In the genomic region with DNA sequence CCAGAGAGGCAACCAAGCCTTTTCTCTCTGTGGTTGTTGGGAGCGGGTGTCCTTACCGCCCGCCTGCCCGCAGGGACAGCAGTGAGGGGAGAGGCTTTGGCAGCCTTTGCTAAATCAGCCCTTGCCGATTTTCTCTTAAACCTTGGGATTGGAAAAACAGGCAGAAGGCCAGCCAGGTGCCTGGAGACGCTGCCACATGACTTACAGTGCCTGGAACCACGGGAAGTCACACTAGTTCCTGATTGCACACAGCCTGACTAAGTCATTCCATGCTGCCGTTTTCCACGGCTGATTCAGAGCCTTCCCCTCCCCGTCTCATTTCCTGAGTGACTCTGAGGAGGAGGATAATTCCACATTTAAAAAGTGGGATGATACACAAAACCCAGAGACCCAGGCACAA, we compare ENCODE assay signal across 12 mouse cellular contexts. TPM values are rescaled to one million over a fixed set of nuclear protein-coding genes. Genes with fewer than 3 reads are reported as not detected.
DNase-seq lines count a peak whose midpoint lies in the region; ATAC-seq and TF ChIP-seq lines count a peak whose summit lies in the region.
"Had no signal": no experiment of that assay in that cellular context is flagged by ENCODE, and none has a peak within 500 bp of the region (broad histone marks: within the 10 kb centered on the region; RNA-seq: fewer than 3 reads in every experiment).

No protein-coding gene starts in this region.

- no peak overlapping the region for H3K4me2 ChIP-seq in forebrain, embryonic 12.5 days
- no peak overlapping the region for H3K4me2 ChIP-seq in midbrain, embryonic 13.5 days (replicated peaks)
- no peak overlapping the region for H3K4me2 ChIP-seq in midbrain, postnatal 0 days (ENCODE audit: low read depth, low read length, poor library complexity, severe bottlenecking)
- no peak overlapping the region for H3K4me2 ChIP-seq in heart, postnatal 0 days (ENCODE audit: low read depth, low read length)
- H3K4me2 ChIP-seq in limb, embryonic 14.5 days (replicated peaks; ENCODE audit: low read depth, low read length, severe bottlenecking) = peak overlapping the region; percentile 40
- no peak overlapping the region for H3K4me2 ChIP-seq in midbrain, embryonic 11.5 days
- H3K4me2 ChIP-seq: embryonic facial prominence, embryonic 12.5 days had no signal

- no peaks in the 10 kb centered on the region for H3K27me3 ChIP-seq in forebrain, embryonic 10.5 days (ENCODE audit: poor library complexity, severe bottlenecking)
- H3K27me3 ChIP-seq in forebrain, embryonic 12.5 days = no peaks in the 10 kb centered on the region
- no peaks in the 10 kb centered on the region for H3K27me3 ChIP-seq in midbrain, embryonic 13.5 days
- H3K27me3 ChIP-seq in midbrain, postnatal 0 days (ENCODE audit: insufficient read depth, low read length) = no peaks in the 10 kb centered on the region
- no peaks in the 10 kb centered on the region for H3K27me3 ChIP-seq in heart, postnatal 0 days (ENCODE audit: control insufficient read depth, insufficient read depth, low read length)
- no peaks in the 10 kb centered on the region for H3K27me3 ChIP-seq in limb, embryonic 14.5 days (ENCODE audit: control insufficient read depth, insufficient read depth, low read length)
- H3K27me3 ChIP-seq in midbrain, embryonic 11.5 days (ENCODE audit: control insufficient read depth, insufficient read depth, low read length) = no peaks in the 10 kb centered on the region
- H3K27me3 ChIP-seq: embryonic facial prominence, embryonic 12.5 days had no signal

- ATAC-seq in forebrain, embryonic 12.5 days (ENCODE audit: low FRiP score) = no peak
- ATAC-seq in midbrain, embryonic 13.5 days = no peak
- no peak for ATAC-seq in midbrain, postnatal 0 days (ENCODE audit: low FRiP score)
- ATAC-seq in heart, postnatal 0 days (ENCODE audit: insufficient read depth, low read depth) = no peak
- peak; percentile 59; the same call in 1 of the 2 replicates for ATAC-seq in limb, embryonic 14.5 days (ENCODE audit: low FRiP score, low read depth)
- ATAC-seq in midbrain, embryonic 11.5 days (ENCODE audit: low FRiP score) = no peak
- ATAC-seq: CD4-positive, CD25-positive, alpha-beta regulatory T cell, adult 4 months had no signal

- peak overlapping the region; percentile 41; the same call in 1 of the 2 replicates for H3K27ac ChIP-seq in forebrain, embryonic 10.5 days
- H3K27ac ChIP-seq in forebrain, embryonic 12.5 days = no peak overlapping the region
- H3K27ac ChIP-seq in midbrain, embryonic 13.5 days = peak overlapping the region; percentile 14; the same call in 1 of the 2 replicates
- no peak overlapping the region for H3K27ac ChIP-seq in midbrain, postnatal 0 days (ENCODE audit: low read depth, low read length)
- peak overlapping the region; percentile 57 for H3K27ac ChIP-seq in heart, postnatal 0 days (ENCODE audit: low read depth)
- H3K27ac ChIP-seq in limb, embryonic 14.5 days (replicated peaks; ENCODE audit: low read depth, low read length) = peak overlapping the region; percentile 84
- no peak overlapping the region for H3K27ac ChIP-seq in midbrain, embryonic 11.5 days (ENCODE audit: low read depth, low read length)
- H3K27ac ChIP-seq: embryonic facial prominence, embryonic 12.5 days had no signal

- no peaks in the 10 kb centered on the region for H3K9me3 ChIP-seq in forebrain, embryonic 10.5 days
- H3K9me3 ChIP-seq in forebrain, embryonic 12.5 days = no peaks in the 10 kb centered on the region
- H3K9me3 ChIP-seq in midbrain, embryonic 13.5 days = no peaks in the 10 kb centered on the region
- H3K9me3 ChIP-seq in midbrain, postnatal 0 days (ENCODE audit: low read length) = no peaks in the 10 kb centered on the region
- no peaks in the 10 kb centered on the region for H3K9me3 ChIP-seq in heart, postnatal 0 days (replicated peaks; ENCODE audit: control insufficient read depth, low read length)
- H3K9me3 ChIP-seq in limb, embryonic 14.5 days (ENCODE audit: control insufficient read depth, low read length) = no peaks in the 10 kb centered on the region
- H3K9me3 ChIP-seq in midbrain, embryonic 11.5 days (ENCODE audit: control insufficient read depth, low read length) = no peaks in the 10 kb centered on the region
- H3K9me3 ChIP-seq: embryonic facial prominence, embryonic 12.5 days had no signal

- H3K36me3 ChIP-seq in forebrain, embryonic 10.5 days (replicated peaks) = no peaks in the 10 kb centered on the region
- no peaks in the 10 kb centered on the region for H3K36me3 ChIP-seq in forebrain, embryonic 12.5 days (replicated peaks)
- no peaks in the 10 kb centered on the region for H3K36me3 ChIP-seq in midbrain, embryonic 13.5 days
- no peaks in the 10 kb centered on the region for H3K36me3 ChIP-seq in midbrain, postnatal 0 days (ENCODE audit: insufficient read depth, low read length)
- no peaks in the 10 kb centered on the region for H3K36me3 ChIP-seq in heart, postnatal 0 days (replicated peaks; ENCODE audit: control insufficient read depth, insufficient read depth, low read length)
- H3K36me3 ChIP-seq in limb, embryonic 14.5 days (ENCODE audit: control insufficient read depth, insufficient read depth, low read length) = no peaks in the 10 kb centered on the region
- H3K36me3 ChIP-seq in midbrain, embryonic 11.5 days (ENCODE audit: control insufficient read depth, insufficient read depth, low read length) = no peaks in the 10 kb centered on the region
- H3K36me3 ChIP-seq: embryonic facial prominence, embryonic 12.5 days had no signal

- H3K9ac ChIP-seq in forebrain, embryonic 12.5 days = no peak overlapping the region
- no peak overlapping the region for H3K9ac ChIP-seq in midbrain, embryonic 13.5 days (replicated peaks)
- H3K9ac ChIP-seq in midbrain, postnatal 0 days (replicated peaks; ENCODE audit: low read length, poor library complexity, severe bottlenecking) = no peak overlapping the region
- no peak overlapping the region for H3K9ac ChIP-seq in heart, postnatal 0 days (replicated peaks; ENCODE audit: low read depth, low read length)
- H3K9ac ChIP-seq in limb, embryonic 14.5 days (ENCODE audit: low read depth, low read length, severe bottlenecking) = peak overlapping the region; percentile 14; the same call in 1 of the 2 replicates
- no peak overlapping the region for H3K9ac ChIP-seq in midbrain, embryonic 11.5 days (ENCODE audit: low read length)
- H3K9ac ChIP-seq: embryonic facial prominence, embryonic 12.5 days had no signal

- 73% methylated on average over 10 of the region's 10 CpGs for WGBS in forebrain, embryonic 10.5 days
- 70% methylated on average over 10 of the region's 10 CpGs for WGBS in forebrain, embryonic 12.5 days
- WGBS in midbrain, embryonic 13.5 days = 71% methylated on average over 10 of the region's 10 CpGs
- WGBS in midbrain, postnatal 0 days = 50% methylated on average over 10 of the region's 10 CpGs
- 42% methylated on average over 10 of the region's 10 CpGs for WGBS in heart, postnatal 0 days
- 14% methylated on average over 10 of the region's 10 CpGs for WGBS in limb, embryonic 14.5 days
- 72% methylated on average over 10 of the region's 10 CpGs for WGBS in midbrain, embryonic 11.5 days

- H3K4me1 ChIP-seq in forebrain, embryonic 10.5 days = peaks cover 42% of the 10 kb centered on the region
- H3K4me1 ChIP-seq in forebrain, embryonic 12.5 days = peaks cover 34% of the 10 kb centered on the region
- H3K4me1 ChIP-seq in midbrain, embryonic 13.5 days (replicated peaks) = peaks cover 40% of the 10 kb centered on the region
- no peaks in the 10 kb centered on the region for H3K4me1 ChIP-seq in midbrain, postnatal 0 days (ENCODE audit: insufficient read depth, low read length)
- H3K4me1 ChIP-seq in heart, postnatal 0 days (ENCODE audit: control insufficient read depth, insufficient read depth) = peaks cover 48% of the 10 kb centered on the region
- H3K4me1 ChIP-seq in limb, embryonic 14.5 days (ENCODE audit: control insufficient read depth, insufficient read depth, low read length) = peaks cover 46% of the 10 kb centered on the region
- H3K4me1 ChIP-seq in midbrain, embryonic 11.5 days (ENCODE audit: control insufficient read depth, insufficient read depth, low read length) = peaks cover 8% of the 10 kb centered on the region

- no peak for TF ChIP-seq CTCF in midbrain, postnatal 0 days (IDR thresholded peaks at IDR 0.05)
- no peak for TF ChIP-seq CTCF in heart, postnatal 0 days (IDR thresholded peaks at IDR 0.05; ENCODE audit: low read depth)

- no peak for TF ChIP-seq POLR2A in limb, embryonic 14.5 days (IDR thresholded peaks at IDR 0.05; ENCODE audit: borderline replicate concordance, extremely low read depth, insufficient read depth, insufficient read length)

- no peak for DNase-seq in forebrain, embryonic 10.5 days (ENCODE audit: extremely low spot score, low spot score)
- no peak for DNase-seq in midbrain, postnatal 0 days (ENCODE audit: low spot score)
- no peak for DNase-seq in heart, postnatal 0 days (ENCODE audit: low spot score)
- peak; percentile 71 for DNase-seq in limb, embryonic 14.5 days (ENCODE audit: low spot score)
- DNase-seq in midbrain, embryonic 11.5 days (ENCODE audit: low spot score, missing footprints) = no peak
- DNase-seq in gastrocnemius, postnatal 4 days (ENCODE audit: low spot score in 2 of 2) = no peak
- DNase-seq: left cerebral cortex, postnatal 4 days; thymus, adult 2 months had no signal

- no peak overlapping the region for H3K4me3 ChIP-seq in forebrain, embryonic 10.5 days
- H3K4me3 ChIP-seq in forebrain, embryonic 12.5 days (replicated peaks) = no peak overlapping the region
- H3K4me3 ChIP-seq in midbrain, embryonic 13.5 days (replicated peaks) = no peak overlapping the region
- no peak overlapping the region for H3K4me3 ChIP-seq in midbrain, postnatal 0 days (ENCODE audit: low read depth, low read length)
- H3K4me3 ChIP-seq in heart, postnatal 0 days (ENCODE audit: low read depth, low read length) = no peak overlapping the region
- H3K4me3 ChIP-seq in limb, embryonic 14.5 days (replicated peaks; ENCODE audit: low read length) = no peak overlapping the region
- no peak overlapping the region for H3K4me3 ChIP-seq in midbrain, embryonic 11.5 days (ENCODE audit: low read depth, low read length)
- H3K4me3 ChIP-seq: embryonic facial prominence, embryonic 12.5 days had no signal

- TF ChIP-seq EP300 in heart, postnatal 0 days (IDR thresholded peaks at IDR 0.05; ENCODE audit: low read depth) = no peak

RNA-seq across cellular contexts. Expression of gene Rcan1, which starts 47.3 kb away (rescaled TPM):
- polyA plus RNA-seq in forebrain, embryonic 10.5 days (2016; fragmentation: Nextera tagmentation; extraction: Ambion mirVana) = 34.4 and 34.7 TPM in 2 replicates
- polyA plus RNA-seq in forebrain, embryonic 12.5 days (2016; fragmentation: Nextera tagmentation; extraction: Ambion mirVana) = 40.9 and 43.1 TPM in 2 replicates
- 46.8 and 47.4 TPM in 2 replicates for polyA plus RNA-seq in midbrain, embryonic 13.5 days (2015; fragmentation: Nextera tagmentation; extraction: Ambion mirVana)
- 91.3 and 104 TPM in 2 replicates for total RNA-seq in midbrain, postnatal 0 days (2014; rRNA removed)
- polyA plus RNA-seq in midbrain, postnatal 0 days (2015; fragmentation: Nextera tagmentation; extraction: Ambion mirVana) = 68.6 and 73.3 TPM in 2 replicates
- total RNA-seq in heart, postnatal 0 days (2014; rRNA removed; ENCODE audit: low replicate concordance) = 83.7 and 94.7 TPM in 2 replicates
- 52.8 and 64.6 TPM in 2 replicates for polyA plus RNA-seq in heart, postnatal 0 days (2015; fragmentation: Nextera tagmentation; extraction: Ambion mirVana)
- polyA plus RNA-seq in limb, embryonic 14.5 days (2012; rRNA removed) = 27.0 and 28.2 TPM in 2 replicates
- 38.0 and 40.2 TPM in 2 replicates for polyA plus RNA-seq in limb, embryonic 14.5 days (2014; fragmentation: Nextera tagmentation; extraction: Ambion mirVana)
- 38.6 and 40.7 TPM in 2 replicates for polyA plus RNA-seq in midbrain, embryonic 11.5 days (2014; fragmentation: Nextera tagmentation; extraction: Ambion mirVana)
- total RNA-seq in gastrocnemius, postnatal 4 days (2021) = 10 to 100 TPM; 31.1 to 37.8 TPM

Comparison
In these comparisons a context has a peak if more than half of its experiments do, and no peak if none do; other contexts are left out.
1. H3K27ac ChIP-seq: peak in forebrain, embryonic 10.5 days (single experiment), midbrain, embryonic 13.5 days (single experiment), heart, postnatal 0 days (single experiment) and limb, embryonic 14.5 days (single experiment); none in forebrain, embryonic 12.5 days (single experiment), midbrain, postnatal 0 days (single experiment) and midbrain, embryonic 11.5 days (single experiment).